Mouse (Mus musculus) C2C12 (cell line): ENCODE measurements around the gene Cdk5r2.

ENCODE experiments used
- CTCF ChIP-seq: IDR thresholded peaks from one replicate; pipeline ENCODE4 v1.5.1; 2011; ENCODE audit not compliant: control insufficient read depth, insufficient read depth, insufficient read length
- MAX ChIP-seq: IDR thresholded peaks from one replicate; pipeline ENCODE4 v1.6.1; 2011; ENCODE audit warnings: mild to moderate bottlenecking, control low read depth
- USF1 ChIP-seq: IDR thresholded peaks from one replicate; pipeline ENCODE4 v1.6.1; 2011; ENCODE audit warnings: low read depth, mild to moderate bottlenecking, control low read depth, moderate library complexity

DNA sequence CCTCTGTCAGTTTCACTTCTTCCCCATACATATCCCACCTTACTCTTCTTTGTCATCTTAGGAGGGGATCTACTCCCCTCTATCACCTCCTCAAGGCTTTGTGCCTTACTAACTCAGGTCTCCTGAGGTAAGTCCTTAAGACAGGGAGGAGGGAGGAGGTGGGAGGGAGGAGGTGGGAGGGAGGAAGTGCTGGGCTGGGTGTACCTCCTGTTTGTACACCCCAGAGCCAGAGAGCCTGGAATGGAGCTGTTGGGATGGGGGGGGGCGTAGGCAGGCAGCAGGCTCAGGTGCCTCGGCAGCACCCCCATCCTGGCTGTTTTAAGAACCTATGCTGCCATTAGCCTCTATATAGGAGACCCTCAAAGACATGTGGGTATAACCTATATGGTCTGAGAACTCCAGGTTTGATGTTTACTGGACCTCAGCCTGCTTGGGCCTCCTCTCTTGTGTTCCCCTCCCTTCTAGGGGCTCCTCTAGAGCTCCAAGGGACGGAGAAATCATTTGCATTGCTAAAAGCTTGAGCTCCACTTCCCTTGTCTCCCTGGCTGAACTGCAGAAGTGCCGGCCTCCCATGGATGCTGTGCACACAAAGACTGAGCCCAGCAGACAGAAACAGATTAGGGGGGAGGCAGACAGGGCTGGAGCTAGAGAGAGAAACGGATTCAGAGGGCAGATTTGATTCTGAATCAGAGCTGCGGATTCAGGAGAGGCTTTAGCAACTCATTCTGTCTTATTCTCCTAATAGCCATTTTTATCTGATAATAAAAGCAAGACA lies 3.5 kb upstream of the Cdk5r2 start:
- TF ChIP-seq CTCF (no peak), MAX (no peak), USF1 (no peak)
